Mouse (Mus musculus): ENCODE data around the gene Fnbp4. TPM values are rescaled to one million over a fixed set of nuclear protein-coding genes. Genes with fewer than 3 reads are reported as not detected.

Gene Fnbp4
- total RNA-seq (2021) = 100 to 1,000 TPM; 120 to 121 TPM
- long read RNA-seq, experiment 1, full-length matches to known transcripts = 8 of 22 reads
- long read RNA-seq, experiment 1, partial matches to known transcripts = 5 of 22 reads
- long read RNA-seq, experiment 1, other reads (novel, unspliced or antisense) = 9 of 22 reads
- long read RNA-seq, experiment 2, full-length matches to known transcripts = 39 of 94 reads
- long read RNA-seq, experiment 2, partial matches to known transcripts = 31 of 94 reads
- long read RNA-seq, experiment 2, other reads (novel, unspliced or antisense) = 24 of 94 reads

DNA sequence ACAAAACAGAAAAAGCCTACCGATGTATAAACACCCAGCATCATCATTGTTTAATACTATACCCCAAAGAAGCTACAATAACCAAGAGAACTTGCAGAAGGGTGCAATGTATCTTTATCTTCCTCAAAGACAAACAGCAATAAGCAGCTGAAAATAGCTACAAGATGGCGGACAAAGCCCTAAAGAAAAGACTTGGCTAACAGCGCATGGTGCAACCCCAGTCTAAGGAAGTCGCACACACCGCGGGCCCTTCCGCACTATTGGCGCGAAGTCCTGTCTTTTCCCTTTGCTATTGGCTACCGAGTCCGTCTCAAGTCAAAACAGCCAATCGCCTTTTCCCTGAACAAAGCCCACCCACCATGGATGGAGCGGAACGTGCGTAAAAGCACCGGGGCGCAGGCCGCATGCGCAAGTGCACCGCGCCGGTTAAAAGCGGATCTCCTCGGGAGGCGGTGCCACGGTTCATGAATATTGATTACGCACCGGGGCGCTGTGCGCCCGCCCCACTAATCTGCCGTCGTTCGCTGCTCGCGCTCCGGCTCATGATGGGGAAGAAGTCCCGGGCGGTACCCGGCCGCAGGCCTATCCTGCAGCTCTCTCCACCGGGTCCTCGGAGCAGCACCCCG lies at the start of gene Fnbp4:
Gene Fnbp4, plus strand, starts transcription at position 318 of the 626 bp plus-strand sequence.
- peak; percentile 83 to 93 for DNase-seq (ENCODE audit: low spot score in 2 of 2)

DNA sequence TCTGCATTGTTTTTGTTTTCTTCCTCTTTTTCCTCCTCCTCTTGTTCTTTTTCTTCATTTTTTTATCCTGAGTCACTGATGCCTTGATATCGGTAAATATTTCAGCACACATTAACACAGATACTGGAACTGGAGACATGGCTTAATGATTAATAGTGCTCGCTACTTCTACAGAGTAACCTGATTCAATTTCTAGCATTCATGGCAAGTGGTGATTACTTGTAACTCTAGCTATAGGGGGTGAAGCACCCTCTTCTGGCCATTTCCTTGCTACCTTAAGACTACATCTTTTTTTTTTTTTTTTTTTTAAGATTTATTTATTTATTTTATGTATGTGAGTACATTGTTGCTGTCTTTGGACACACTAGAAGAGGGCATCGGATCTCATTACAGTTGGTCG lies 44.2 kb upstream of the Fnbp4 start:
- DNase-seq (ENCODE audit: low spot score in 2 of 2) = no peak

DNA sequence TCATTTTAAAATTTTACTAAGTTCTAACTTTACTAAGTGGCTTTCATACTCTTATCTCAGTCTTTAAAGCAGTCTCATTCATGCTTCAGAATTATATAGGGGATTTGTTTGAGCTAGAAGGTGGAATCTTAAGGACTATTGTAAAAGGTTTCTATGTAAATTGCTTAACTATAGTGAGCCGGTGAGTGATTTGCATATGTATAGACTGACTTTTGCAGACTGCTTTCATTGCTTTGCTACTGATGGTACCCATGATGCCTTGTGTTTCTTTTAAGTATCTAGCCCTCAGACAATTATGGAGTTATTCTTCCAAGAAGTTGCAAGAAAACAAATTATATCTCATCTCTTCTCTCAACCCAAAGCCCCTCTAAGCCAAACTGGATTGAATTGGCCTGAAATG lies 36.6 kb upstream of the Fnbp4 start:
- DNase-seq (ENCODE audit: low spot score in 2 of 2) = no peak

DNA sequence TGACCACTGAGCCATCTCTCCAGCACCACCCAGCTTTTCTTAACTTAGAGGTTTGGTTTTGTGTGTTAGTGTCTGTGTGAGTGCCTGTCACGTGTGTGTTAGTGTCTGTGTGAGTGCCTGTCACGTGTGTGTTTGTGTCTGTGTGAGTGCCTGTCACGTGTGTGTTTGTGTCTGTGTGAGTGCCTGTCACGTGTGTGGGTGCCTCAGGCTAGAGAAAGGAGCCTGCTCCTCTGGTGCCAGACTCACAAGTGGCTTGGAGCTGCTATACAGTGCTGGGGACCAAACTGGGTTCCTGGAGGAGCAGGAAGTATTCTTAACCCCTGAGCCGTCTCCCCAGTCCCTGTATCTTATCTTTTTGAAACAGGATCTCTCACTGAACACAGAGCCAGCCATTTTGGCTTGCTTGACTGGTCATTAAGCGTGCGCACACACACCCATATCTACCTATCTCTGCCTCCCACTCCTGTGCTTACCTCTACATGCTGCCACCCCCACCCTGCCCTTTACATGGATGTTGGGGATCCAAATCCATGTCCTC lies 29.5 kb upstream of the Fnbp4 start:
- DNase-seq (ENCODE audit: low spot score in 2 of 2) = no peak

DNA sequence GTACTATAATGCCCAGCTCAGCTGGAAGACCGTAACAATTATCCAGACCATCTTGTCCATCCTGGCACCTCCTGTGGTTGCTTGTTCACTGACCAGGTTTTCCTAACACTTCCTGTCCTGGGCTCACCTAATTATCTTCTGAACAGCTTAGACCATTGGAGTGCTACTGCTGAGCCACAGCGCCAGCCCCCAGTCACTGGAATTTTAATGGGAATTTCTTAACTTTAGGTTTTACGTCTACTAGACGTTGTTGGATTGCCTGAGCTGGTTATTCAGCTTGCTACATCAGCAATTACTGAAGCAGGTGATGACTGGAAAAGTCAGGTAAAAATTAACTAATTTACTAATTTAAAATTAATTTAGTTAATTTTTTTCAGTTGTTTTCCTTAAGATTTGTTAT lies 27.8 kb upstream of the Fnbp4 start:
- DNase-seq (ENCODE audit: low spot score in 2 of 2) = no peak

DNA sequence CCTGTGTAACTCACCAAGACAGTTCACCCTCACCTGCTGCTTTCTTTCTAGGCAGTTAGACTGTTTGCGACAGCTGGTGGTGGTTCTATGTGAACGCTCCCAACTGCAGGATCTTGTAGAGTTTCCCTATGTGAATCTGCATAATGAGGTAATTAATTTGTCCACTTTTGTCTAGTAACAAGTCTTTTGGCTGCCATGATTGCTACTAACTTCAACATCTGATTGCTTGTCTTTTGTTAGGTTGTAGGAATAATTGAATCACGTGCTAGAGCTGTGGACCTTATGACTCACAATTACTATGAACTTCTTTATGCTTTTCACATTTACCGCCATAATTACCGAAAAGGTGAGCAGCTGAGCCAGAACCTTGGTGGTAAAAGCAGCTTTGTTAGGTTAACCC lies 27.2 kb upstream of the Fnbp4 start:
- no peak for DNase-seq (ENCODE audit: low spot score in 2 of 2)

DNA sequence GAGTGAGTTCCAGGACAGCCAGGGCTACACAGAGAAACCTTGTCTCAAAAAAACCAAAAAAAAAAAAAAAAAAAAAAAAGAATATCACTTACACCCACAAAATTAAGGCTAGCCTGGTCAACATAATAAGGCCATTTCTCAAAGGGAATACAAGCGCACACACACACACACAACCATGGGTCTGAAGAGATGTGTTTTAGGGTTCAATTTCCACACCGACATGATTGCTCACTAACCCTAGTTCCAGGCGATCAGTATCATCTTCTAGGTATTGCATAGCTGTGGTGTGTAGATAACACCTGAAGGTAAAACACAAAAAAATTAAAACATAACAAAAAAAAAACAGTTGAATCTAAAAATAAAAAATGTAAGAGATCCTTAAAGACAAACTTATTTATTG lies 18.4 kb upstream of the Fnbp4 start:
- no peak for DNase-seq (ENCODE audit: low spot score in 2 of 2)

DNA sequence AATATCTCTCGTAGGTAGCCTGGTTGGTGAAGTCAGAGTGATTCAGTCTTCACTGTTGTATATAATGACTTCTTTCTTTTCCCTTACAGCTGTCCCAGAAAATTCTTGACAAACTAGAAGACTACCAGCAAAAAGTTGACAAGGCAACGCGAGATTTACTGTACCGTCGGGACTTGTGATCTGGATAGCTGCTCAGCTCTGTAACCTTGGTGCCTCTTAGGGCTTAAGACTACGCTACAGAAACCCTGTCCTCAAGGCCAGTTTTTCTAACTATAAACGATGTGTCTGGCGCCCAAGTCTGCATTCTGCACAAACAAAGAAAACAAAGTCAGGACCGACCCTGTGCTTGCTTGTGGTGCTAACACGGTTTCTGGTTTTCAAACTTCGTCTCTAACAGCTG lies 9.8 kb upstream of the Fnbp4 start:
- DNase-seq (ENCODE audit: low spot score in 2 of 2) = no peak

DNA sequence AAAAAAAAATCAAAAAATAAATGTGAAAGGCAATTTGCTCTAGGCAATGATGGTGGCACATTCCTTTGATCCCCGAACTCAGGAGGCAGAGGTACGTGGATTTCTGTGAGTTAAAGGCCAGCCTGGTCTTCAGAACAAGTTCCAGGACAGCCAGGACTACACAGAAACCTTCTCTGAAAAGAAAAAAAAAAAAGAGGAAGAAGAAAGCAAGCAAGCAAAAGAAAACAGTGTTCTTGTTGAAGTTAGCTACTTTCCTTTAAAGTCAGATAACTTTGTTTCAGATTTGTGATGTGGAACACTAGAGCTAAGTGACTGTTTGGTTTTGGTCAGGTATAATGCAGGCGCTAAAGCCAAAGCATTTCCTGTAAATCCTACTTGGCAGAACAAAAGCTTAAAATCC lies 6.4 kb upstream of the Fnbp4 start:
- DNase-seq (ENCODE audit: low spot score in 2 of 2) = no peak

DNA sequence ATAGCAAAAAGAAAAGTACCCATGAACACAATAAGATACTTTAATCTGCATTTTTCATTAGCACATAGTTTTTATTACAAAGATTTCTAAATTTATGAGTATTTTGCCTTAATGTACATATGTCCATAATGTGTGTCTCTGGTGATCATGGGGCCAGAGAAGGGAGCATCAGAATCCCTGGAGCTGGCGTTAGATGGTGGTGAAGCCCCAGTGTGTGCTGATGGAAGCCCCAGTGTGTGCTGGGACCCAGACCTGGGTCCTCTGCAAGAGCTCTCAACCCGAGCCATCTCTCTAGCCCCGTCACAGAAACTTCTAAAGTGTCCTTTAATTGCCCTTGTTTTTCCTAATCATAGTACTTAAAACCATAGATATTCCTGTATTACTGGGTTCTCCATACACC lies 5.8 kb upstream of the Fnbp4 start:
- DNase-seq (ENCODE audit: low spot score in 2 of 2) = no peak

DNA sequence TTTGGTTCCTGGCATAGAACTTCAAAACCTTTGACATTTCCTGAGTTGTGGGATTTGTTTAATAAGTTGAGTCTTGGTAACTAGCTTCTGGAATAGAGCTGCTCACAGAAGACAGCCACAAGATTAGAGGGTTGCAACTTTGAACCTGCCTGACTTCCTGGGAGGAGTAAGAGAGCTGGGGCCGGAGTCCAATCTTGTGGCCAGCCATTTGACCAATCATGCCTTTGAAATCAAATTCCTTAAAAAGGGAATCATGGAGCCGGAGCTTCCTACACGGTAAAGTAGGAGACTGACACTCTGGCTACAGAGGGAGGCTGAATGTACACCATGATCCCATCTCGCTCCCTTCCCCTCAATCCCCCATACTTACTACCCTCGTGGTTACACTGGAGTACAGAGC lies 5.2 kb upstream of the Fnbp4 start:
- DNase-seq (ENCODE audit: low spot score in 2 of 2) = no peak

DNA sequence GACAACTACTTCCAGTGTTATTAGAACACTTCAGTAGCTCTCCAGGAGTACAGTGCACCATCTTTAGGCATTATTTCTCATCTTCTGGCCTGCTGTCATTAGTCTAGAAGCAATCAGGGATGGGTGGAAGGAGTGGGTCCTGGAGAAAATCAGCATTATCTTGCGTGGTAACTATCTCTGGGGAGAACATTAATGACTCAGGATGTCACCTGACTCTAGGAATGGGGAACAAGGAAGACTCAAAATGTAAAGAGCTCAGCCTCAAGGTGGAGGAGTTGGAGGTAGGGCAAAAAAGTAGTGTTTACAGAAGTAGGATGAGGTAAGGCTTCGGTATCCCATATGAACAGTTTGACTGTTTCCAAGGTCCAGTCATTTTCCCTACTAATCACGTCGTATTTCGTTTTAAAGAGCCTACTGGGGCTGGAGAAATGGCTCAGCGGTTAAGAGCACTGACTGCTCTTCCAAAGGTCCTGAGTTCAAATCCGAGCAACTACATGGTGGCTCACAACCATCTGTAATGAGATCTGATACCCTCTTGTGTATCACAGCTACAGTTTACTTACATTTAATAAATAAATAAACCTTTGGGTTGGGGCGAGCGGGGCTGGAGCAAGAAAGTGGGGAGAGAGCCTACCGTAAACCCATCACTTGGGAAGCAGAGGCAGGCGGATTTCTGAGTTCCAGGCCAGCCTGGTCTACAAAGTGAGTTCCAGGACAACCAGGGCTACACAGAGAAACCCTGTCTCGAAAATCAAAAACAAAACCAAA lies 701 bp upstream of the Fnbp4 start:
- no peak for DNase-seq (ENCODE audit: low spot score in 2 of 2)

DNA sequence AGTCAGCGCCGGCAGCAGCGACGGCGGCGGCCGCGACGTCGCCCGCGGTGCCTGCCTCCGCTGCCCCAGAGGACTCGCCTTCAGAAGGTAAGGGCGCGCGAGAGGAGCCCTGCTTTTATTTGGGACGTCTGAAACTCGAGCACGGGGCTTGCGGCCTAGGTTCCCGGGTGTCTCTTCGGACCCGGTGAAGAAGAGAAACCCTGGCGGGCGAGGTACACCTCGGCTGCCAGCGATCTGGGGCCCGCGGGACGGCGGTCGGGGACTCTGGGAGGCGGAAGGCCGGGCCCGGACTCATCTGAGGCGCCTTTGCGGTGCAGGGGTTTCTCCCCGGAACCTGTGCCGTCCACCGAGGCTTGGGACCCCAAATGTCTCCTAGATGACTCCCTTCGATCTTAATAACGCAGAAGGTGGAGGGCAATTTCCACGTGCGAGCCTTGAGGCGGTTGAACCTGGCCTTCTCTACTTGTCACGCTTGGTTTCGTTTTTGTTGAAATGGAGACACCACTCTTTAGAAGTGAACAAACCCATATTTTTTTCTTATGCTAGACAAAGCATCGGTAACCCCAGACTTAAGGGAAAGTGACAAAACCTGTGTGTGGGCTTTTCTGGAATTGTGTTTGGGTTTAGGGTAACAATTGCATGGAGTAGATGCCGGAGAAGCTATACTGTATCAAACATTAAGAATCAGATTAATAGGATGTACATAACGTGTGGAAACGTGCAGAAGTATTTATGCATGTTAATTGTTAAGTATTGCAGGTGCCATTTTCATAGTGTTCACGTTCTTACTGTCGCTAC lies 769 bp downstream of the Fnbp4 start:
- DNase-seq (ENCODE audit: low spot score in 2 of 2) = peak; percentile 18 to 37

DNA sequence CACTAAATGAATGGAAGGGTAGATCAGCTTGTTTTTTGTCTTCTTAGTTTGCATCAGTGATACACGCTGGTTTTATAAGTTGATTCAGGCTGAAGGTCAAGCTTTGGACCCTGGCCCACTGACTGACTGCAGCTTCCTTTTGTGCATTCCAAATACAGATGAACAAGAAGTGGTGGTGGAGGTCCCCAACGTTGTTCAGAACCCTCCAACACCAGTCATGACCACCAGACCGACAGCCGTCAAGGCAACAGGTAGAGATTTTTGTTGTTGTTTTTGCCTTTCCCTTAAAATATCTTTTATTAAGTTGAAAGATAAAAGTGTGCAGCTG lies 1.3 kb downstream of the Fnbp4 start:
- DNase-seq (ENCODE audit: low spot score in 2 of 2) = no peak

DNA sequence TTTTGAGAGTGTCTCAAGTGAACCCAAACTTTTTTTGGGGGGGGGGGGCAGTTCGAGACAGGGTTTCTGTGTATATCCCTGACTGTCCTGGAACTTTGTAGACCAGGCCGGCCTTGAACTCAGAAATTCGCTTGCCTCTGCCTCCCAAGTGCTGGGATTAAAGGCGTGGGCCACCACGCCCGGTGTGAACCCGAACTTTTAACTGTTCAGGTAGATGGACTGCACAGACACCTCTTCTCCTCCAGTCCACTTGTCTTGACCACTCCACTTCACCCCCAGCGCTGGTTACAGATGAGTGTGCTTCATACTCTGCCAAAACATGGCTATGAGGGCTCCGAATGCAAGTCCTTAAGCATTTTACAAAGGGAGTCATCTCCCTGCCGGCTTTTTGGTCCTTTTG lies 2.0 kb downstream of the Fnbp4 start:
- DNase-seq (ENCODE audit: low spot score in 2 of 2) = no peak

DNA sequence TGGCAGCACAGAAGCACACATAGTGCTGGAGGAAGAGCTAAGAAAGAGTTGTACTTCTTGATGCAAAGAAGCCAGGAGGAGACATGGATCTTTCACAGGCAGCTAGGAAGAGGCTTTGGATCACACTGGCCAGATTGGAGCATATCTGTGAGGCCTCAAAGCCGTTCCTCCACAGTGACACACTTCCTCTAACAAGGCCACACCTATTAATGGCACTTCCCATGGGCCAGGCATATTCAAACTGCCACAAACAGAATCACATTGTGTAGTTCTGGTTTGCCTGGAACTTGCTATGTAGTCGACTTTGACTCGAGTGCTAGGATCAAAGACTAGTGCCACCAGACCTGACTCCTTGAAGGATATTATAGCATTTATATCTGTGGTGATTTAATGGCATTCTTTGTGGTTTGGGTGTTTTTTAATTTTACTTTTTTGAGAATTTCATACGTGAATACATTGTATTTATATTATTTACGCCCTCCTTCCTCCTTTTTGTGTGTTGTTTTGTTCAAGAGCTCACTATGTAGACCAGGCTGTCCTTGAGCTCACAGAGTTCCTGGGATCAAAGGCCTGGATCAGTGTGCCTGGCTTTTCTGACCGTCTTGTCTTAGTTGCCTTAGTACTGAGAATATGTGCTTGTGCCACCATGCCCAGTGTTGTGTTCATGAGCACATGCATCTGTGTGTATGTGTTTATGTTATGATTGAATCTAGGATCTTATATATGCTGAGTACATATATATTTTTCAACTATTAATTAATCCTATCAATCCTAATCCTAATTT lies 4.7 kb downstream of the Fnbp4 start:
- no peak for DNase-seq (ENCODE audit: low spot score in 2 of 2)

DNA sequence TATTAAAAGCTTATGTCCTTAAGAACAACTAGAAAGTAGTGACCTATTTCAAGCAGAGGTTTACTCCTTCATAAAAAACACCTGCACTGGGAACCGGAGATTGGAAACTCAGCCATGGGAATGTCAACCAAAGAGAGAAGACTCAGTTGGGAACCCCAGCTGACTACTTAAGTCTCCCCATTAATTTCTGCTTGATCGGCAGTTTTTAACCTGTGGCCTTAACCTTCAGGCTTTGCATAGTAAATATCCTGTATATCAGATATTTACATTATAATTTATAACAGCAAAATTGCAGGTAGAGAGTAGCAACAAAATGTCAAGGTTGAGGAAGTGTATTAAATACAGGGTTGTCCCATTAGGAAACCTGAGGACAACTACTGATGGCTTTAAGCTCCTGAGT lies 8.4 kb downstream of the Fnbp4 start:
- DNase-seq (ENCODE audit: low spot score in 2 of 2) = no peak

DNA sequence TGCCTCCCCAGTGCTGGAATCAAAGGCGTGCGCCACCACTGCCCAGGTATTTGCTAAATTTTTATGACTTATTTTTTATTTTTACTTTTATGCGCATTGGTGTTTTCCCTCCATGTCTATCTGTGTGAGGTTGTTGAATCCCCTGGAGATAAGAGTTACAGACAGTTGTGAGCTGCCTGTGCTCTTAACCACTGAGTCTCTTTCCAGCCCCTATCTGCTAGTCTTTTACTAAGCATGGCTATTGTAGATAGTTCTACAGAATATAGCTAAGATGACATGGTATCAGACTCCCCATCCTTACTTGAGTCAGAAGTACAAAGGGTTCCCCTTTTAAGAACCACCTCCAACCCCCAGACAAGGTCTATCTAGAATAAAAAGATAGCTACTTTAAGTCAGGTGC lies 9.0 kb downstream of the Fnbp4 start:
- DNase-seq (ENCODE audit: low spot score in 2 of 2) = no peak

DNA sequence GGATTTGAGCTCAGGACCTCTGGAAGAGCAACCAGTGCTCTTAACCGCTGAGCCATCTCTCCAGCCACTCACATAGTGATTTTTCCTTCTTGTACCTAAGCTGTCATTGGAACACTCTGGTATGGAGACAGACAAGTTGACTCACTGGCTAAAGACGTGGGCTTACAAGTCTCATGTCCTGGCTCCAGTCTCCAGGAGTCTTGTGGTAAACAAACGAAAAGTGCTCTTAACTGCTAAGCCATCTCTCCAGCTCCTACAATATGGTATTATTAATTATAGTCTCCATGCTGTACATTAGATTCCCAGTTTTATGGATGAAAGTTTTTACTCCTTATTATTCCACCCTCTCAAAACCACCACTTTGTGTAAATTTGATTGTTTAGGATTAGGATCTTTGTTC lies 20.0 kb downstream of the Fnbp4 start:
- no peak for DNase-seq (ENCODE audit: low spot score in 2 of 2)

DNA sequence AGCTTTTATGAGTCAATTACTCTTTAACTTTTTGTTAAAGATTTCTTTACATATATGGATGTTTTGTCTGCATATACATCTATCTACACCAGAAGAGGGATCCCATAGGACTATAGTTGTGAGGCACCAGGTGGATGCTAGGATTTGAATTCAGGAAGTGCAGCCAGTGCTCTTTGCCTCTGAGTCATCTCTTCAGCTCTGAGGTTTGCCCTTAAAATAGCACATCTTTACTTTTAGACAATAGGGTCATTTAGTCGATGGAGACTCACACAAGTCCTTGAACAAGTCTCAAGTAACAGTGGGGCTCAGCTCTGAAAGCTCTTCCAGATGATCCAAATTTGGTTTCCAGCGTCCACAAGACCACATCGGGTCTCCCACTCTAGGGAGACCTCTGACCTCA lies 36.2 kb downstream of the Fnbp4 start:
- DNase-seq (ENCODE audit: low spot score in 2 of 2) = no peak

DNA sequence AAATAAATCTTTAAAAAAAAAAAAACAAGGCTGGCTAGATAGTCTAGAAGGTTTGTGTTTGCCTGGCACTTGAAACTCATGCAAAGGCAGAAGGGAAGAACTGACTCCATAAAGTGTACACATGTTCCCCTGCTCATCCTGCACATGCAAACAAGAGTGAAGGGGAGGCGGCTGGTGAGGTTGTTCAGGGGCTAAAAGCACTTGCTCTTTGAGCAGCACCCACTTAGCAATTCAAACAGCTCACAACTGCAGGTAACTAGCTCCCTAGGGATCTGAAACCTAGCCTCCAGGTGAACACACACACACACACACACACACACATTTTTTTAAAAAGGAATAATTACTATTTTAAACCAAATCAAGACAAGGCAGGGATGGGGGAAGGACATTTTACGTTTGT lies 36.8 kb downstream of the Fnbp4 start:
- no peak for DNase-seq (ENCODE audit: low spot score in 2 of 2)

Data from adrenal gland, postnatal 4 days (tissue).